Mouse (Mus musculus) layer of hippocampus, postnatal 25 days (tissue): Measurements from ENCODE around the gene Slc9a8. TPM values are rescaled to one million over a fixed set of nuclear protein-coding genes. Genes with fewer than 3 reads are reported as not detected.
A peak's percentile ranks its signal among the peaks of the same experiment; 100 is the strongest.

Experiments
- DNase-seq, 2 experiments: peaks; one replicate each; pipeline ENCODE4 v3.0.0; 2022; ENCODE audit warnings: mixed read lengths in 2 of 2, low spot score in 1 of 2; ENCODE audit errors: extremely low spot score in 1 of 2
- total RNA-seq, 2 experiments: library from RNA; stranded (reverse); gene quantifications; 2 replicates each; pipeline ENCODE4 v1.2.3; 2021

Gene Slc9a8
- total RNA-seq, 2 experiments from 2014 or later = 25.9 to 35.7 TPM

DNA sequence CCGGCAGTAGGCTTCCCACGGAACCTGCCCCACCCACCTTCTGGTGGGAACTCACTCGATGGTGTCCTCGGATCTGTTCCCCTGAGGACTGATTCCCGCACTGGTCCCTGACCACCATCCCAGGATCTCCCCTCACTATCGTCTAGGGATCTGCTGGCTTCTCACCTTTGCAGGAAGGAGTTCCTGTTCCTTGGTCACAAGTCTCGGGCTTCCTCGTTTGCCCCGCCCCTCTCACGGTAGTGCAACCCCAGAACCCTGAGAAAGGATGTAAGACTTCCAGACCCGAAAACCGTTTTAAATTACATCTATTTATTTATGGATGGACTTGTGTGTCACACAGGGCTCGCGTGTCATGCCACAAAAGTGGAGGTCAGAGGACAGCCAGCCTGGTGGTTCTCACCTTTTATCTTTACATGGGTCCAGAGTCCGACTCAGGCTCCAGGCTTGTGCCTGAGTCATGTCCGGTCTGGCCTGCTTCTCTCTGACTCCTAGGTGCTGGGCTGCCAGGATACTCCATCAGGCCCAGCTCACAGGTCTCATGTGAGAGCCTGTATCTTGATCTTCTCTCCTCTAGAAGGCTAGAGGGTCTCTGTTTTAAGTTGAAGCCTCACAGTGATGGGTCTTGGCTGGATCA lies 14.1 kb upstream of the Slc9a8 start:
- no peak for DNase-seq

DNA sequence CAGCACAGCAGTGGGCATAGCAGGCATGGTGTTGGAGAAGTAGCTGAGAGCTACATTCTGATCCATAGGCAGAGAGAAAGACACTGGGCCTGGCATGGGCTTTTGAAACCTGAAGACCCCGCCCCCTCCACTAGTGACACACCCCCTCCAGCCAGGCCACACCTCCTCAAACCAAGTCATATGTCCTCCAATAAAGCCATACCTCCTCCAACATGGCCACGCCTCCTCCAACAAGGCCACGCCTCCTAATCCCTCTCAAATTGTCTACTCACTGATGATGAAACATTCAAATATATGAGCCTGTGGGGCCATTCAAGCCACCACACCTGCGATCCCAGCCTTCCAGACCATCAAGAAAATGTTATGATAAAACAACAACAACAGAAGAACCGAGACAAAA lies 7.1 kb upstream of the Slc9a8 start:
- DNase-seq = no peak

DNA sequence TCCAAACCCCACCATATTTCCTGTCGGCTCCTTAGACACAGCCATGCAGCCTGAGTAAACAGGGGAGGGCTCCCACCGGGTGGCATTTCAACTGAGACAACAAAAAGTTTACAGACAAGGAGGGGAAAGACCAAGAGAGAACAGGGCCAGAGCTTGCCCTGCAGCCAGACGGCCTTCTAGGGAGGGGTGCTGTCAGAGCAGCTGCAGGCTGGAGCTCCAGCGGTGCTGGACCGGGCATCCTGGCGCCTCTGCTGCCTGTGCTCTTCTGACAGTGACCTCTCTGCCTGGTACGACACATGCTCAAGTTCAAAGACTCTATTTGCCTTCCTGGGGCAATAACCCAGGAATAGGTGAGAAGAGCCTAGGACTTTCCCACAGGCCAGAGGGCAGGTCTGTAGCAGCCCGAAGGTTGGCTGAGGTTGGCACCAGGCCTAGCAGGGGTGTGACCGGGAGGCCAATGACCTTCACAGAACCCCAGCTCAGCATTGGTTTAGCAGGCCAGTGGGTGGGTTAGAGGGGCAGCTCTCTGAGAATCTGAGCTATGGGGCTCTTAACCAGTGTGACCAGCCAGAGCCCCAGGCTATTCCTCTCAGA lies 5.4 kb upstream of the Slc9a8 start:
- DNase-seq = no peak

DNA sequence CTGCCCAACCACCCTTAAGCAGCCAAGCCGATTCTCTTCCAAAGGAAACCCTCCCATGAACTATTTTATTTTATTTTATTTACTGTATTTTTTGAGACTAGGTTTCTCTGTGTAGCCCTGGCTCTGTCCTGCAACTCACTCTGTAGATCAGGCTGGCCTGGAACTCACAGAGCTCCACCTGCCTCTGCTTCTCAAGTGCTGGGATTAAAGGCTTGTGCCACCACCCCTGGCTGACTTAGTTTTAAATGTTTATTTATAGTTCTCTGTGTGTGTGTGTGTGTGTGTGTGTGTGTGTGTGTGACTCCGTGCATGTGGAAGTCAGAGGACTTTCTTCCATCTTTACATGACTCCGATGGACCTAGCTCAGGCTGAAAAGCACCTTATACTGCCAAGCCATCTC lies 4.5 kb upstream of the Slc9a8 start:
- no peak for DNase-seq

DNA sequence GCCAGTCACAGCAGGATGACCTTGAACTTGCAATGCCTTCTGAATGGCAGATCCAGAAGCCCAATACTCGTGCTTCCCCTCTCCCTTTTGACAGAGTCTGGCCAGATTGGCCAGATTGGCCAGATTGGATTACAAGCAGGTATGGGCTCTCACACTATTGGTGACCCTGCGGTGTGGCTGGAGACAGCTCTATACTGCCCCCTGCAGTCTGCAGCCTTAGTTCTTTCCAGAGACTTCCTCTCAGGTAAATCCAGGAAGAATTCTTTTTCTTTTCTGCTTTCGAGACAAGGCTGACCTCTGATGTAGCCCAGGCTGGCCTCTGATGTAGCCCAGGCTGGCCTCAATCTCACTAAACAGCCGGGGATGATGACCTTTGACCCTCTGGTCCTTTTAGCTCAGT lies 3.8 kb upstream of the Slc9a8 start:
- DNase-seq = peak; percentile 53 to 85

DNA sequence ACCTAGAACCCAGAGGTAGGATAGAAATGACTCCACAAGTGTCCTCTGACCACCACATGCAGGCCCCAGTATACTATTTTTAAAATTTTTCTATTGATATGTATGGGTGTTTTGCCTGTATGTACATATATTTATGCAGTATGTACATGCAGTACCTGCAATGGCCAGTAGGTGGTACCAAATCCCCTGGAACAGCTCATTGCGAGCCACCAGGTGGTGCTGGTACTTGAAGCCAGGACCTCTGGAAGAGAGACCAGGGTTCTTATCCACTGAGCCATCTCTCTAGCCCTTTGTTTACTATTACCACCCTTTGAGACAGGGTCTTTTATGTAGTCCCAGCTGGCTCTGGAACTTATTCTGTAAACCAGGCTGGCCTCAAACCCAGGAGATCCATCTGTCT lies 2.3 kb upstream of the Slc9a8 start:
- peak in 1 of 2 experiments; percentile 71 for DNase-seq

DNA sequence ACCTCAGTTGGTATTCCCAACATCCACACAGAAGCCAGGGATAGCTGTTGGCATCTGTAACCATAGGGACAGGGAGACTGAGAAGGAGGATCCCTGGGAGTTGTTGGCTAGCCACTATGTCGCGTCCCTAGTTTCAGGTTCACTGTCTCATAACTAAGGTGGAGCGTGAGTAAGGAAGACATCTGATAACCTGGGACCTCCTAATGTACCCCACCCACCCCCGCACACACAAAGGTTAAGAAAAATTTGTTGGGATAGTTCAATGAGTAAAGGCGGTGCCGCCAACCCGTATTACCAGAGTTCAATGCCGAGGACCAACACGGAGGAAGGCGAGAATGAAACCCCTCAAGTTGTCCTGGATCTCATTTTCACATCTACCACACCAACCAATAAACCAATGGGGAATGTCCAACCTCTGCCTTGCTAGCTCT lies 686 bp upstream of the Slc9a8 start:
- DNase-seq = no peak

DNA sequence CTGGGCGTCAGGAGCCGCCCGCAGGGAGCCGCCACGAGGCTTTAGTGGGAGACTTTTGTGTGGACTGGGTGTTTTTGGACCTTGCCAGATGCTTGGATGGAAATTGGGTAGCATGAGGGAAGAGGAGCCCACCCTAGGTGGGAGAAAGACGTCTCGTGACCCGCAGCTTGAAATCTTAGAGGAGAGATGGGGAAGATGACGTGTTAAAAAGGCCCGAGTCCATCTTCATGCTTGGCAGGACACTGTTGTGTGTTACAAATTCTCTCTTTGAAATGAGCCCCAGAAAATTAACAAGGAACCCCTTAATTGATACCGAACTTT lies 598 bp downstream of the Slc9a8 start:
- no peak for DNase-seq

DNA sequence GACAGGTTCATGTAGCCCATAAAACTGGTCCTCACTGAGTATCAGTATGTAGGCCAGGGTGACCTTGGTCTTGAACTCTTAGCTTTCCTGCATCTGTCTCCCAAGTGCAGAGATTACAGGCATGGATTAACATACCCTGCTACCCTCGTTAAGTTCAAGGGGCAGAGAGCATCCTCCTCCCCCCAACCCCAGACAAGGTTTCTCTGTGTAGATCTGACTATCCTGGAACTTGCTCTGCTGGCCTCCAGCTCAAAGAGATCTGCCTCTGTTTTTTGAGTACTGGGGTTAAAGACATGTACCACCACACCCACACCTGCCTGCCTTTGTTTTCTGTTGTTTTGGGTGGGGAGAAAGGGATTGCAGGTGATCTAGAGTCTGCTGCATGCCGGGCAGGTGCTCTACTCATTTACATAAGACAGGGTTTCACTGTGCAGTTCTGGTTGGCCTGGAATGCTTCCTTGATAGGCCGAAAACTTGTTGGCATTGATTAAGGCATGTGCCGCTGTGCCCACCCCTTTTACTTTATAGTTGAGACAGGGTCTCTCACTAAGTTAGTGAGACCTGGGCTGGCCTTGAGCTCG lies 1.6 kb downstream of the Slc9a8 start:
- no peak for DNase-seq

DNA sequence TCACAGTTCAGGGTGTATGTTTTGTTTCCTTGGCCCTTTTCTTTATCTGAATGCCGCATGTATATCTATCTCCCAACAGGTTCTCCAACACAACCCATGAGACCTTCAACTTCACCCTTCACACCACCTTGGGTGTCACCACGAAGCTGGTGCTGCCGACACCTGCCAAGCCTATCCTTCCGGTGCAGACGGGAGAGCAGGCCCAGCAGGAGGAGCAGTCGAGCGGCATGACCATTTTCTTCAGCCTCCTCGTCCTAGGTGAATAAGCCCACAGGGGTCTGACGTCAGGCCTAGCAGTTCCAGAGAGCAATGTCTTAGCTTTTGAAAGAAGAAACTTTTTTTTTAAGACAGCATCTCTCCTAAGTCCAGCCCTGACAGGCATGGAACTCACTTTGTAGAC lies 2.5 kb downstream of the Slc9a8 start:
- no peak for DNase-seq

DNA sequence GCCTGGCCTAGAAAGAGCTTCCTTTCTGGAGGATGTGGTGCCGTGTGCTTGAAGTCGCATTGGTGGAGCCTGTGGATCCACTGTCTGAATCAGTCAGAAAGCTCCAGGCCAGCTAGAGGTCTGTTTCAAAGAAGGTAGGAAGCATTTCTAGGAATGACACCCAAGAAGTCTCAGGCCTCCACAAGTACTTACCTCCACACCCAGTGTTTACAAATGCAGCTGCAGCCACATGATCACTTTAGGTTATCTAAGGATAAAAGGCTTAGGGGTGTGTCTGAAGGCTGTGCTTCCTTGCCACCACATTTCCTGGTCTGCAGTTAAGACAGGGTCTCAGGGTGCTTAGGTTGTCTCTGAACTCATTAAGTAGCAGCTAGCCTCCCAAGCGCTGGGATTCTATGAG lies 3.0 kb downstream of the Slc9a8 start:
- DNase-seq = no peak

DNA sequence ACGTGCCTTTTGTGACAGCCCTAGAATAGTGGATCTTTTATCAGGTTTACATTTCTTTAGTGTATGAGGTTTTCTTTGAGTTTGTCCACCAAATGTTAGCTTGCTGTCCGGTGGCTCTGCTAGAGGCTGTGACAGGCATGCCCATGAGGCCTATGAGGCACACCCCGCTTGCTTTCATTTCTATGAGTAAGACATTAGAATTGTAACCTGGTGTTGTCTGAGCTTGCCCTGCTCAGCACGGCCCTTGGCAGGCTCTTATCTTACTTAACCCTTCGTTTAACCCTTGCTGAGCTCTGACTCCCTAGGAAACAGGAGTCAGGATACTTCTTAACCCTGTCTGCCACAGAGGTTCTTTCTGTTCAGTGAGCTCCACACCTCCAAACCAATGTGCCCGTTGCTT lies 3.9 kb downstream of the Slc9a8 start:
- no peak for DNase-seq

DNA sequence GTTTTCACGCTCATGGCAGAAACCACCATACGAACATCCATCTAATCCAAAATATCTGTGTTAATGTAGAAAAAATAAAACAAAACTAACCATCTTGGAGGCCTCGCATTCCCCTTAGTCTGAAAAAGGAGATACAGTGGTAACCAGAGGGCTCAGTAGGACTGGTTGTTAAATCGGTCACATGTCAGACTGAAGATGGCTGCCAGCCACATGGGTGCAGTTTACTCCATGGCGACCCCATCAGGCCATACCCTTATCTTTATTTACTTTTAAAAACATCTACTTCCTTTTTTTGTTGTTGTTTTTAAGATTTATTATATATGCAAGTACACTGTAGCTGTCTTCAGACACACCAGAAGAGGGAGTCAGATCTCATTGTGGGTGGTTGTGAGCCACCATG lies 8.1 kb downstream of the Slc9a8 start:
- DNase-seq = no peak

DNA sequence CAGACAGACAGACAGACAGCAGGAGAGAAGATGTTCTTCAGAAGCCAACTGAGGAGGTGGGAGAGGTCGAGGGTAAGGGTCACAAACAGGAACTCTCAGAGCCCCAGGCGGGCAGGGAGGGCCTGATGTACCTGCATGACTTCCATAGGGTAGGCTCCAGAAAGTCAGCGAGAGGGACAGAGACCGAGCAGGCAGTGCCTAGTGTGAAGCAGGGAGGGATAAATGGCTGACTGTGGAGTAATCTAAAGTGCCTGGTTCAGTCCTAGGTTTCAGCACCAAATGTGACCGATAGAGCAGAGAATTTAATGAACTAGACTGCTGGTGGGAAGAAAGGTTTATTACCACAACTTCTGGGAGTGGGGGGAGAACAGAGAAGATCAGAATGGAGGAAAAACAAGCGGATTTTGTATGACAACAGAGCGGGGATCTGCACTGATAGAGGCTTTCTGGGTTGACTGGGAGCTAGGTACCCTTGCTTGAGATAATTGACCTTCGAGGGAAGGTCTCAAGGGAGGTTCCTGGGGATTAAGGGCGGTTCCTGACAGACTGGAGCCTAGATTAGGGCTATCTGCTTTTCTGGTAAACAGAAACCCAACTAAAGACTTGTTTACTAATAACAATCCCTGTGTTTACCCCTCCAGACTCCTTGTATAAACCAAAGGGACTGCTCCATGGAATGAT lies 9.4 kb downstream of the Slc9a8 start:
- no peak for DNase-seq

DNA sequence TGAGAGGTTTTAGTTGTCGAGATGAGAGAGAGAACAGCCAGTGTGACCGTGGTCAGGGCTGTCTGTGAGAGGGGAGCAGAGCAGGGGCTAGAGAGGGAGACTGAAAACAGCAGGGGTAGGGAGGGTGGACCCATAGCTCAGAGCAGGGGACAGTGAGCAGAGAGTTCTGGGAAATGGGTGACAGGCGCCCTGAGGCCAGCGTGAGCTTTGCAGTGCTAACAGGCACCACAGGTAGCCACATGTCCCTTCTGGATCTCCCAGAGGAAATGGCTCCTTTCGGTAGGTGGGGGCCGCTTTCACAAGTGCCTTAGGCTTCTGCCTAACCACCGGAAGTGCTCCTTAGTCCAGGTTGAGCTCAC lies 9.9 kb downstream of the Slc9a8 start:
- DNase-seq = no peak

DNA sequence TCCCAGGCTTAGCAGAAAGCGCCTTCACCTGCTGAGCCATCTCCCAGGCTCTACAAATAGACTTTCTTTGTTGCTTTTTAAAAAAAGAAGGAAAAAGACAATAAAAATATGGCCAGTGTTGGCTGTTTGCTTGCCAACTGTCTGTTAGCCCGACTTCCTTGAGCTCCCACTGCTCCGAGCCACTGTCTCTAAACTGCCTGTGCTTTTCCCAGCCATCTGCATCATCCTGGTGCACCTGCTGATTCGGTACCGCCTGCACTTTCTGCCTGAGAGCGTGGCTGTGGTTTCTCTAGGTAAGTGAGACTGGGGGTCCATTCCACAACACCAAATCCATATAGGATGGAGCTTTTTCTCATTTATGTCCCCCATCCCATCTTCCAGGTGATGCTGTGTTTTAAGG lies 13.1 kb downstream of the Slc9a8 start:
- DNase-seq = no peak

DNA sequence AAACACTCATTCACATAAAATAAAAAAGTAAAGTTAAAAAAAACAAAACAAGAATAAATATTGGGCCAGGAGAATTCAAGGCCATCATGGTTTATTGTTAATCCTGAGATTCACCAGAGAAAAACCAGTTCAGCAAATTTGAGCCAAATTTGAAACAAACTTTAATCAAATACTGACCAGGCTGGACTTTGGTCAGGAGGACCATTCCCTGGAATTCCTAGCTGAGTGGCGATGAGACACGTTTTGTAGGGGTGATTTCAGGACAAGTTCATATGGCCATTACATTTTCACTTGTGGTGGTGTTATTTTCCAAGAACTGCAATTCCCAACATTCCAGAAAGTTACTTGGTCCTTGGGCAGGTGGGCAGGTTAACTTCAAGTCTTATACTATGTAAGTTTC lies 14.1 kb downstream of the Slc9a8 start:
- DNase-seq = no peak

DNA sequence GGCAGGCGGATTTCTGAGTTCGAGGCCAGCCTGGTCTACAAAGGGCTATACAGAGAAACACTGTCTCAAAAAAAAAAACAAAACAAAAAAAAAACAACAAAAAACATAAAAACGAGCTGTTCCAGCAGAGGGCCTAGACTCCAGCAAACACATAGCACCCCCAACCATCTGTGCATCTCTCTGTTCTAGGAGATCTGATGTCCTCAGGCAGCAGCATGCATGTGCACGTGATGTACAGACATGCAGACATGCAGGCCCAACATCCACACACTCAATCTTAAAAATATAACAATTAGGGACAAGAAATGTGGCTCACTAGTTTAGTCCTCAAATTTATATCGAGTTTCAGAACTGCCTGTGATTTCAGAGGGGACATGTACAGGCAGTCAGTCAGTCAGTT lies 14.9 kb downstream of the Slc9a8 start:
- DNase-seq = no peak

DNA sequence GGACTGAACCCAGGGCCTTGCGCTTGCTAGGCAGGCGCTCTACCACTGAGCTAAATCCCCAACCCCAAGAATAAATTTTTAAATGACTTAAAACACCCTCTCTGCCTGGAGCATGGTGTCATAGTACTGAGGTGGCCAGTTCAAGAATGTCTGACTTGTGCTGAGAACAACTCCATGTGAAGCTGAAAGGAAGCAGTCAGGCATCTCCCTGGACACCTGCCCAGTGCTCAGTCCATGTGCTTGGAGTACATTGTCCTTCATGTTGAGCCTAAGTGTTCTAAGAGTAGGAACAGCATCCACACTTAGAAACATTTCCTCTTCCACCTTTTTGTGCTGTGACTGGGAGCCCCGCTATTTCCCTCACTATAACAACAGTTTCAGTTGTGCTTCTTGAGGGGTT lies 17.9 kb downstream of the Slc9a8 start:
- no peak for DNase-seq

DNA sequence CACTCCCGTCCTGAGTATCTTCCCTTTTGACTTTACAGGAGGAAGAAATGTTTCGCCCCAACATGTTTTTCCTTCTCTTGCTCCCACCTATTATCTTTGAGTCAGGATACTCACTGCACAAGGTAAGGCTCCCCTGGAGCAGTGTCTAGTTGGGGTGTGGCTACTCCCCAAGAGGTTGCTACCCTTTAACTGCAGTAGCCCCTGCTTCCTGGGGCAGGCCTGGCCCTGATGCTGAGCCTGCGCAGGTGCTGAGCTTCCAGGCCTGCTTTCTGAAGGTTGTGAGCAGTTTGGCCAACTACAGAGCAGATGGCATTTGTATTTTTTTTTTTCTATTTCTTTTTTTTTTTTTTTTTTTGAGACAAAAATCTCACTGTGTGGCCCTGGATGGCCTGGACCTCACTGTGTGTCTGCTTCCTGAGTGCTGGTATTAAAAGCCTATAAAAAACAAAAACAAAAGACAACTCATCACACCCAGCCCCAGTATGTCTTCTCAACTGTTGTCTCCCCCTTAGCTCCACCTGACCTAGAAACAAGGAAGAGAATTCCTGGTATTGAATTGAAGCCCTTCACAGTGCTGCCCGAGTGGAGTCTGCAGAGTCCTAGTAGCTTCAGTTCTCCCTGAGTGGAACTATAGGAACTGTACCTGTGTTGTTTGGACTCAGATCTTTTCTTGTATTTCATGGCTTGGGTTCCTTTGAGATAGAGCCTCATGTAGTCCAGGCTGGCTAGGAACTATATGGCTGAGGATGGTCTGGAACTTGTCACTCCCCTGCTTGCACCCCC lies 22.1 kb downstream of the Slc9a8 start:
- DNase-seq = no peak
